Mouse (Mus musculus) liver, embryonic 14.5 days (tissue): Measurements from ENCODE around the gene Podxl. TPM values are rescaled to one million over a fixed set of nuclear protein-coding genes. Genes with fewer than 3 reads are reported as not detected.

Experiments used
- ATAC-seq: fragments of 200-750 bp; cut with Nextera tagmentation; 2 replicates; pipeline ENCODE4 v1.8.0; 2017; ENCODE audit warnings: moderate number of reproducible peaks, mild to moderate bottlenecking, moderate library complexity; ENCODE audit not compliant: insufficient read depth
- DNase-seq, 3 experiments: peaks; one replicate each; pipeline ENCODE4 v3.0.0-alpha.2; 2012 to 2013; ENCODE audit warnings: low read depth in 3 of 3, low spot score in 3 of 3
- H3K27ac ChIP-seq: fragments of 300-500 bp; sonication (generic); 2 replicates; pipeline ENCODE4 v1.5.1; 2014; ENCODE audit warnings: moderate library complexity, mild to moderate bottlenecking, control low read depth, inconsistent platforms
- H3K27me3 ChIP-seq: fragments of 300-500 bp; sonication (generic); 2 replicates; pipeline ENCODE4 v1.6.1; 2014; ENCODE audit warnings: mild to moderate bottlenecking, low read length, moderate library complexity; ENCODE audit not compliant: control insufficient read depth, insufficient read depth
- H3K36me3 ChIP-seq: fragments of 300-500 bp; sonication (generic); replicated peaks from 2 replicates; pipeline ENCODE4 v1.6.1; 2014; ENCODE audit warnings: low read depth; ENCODE audit not compliant: control insufficient read depth, insufficient read depth
- H3K4me1 ChIP-seq, 2 experiments: fragments of 200-500 bp in 1 of 2; fragments of 300-500 bp in 1 of 2; sonication (generic) in 1 of 2; replicated peaks; 2 replicates each; pipeline ENCODE4 v1.6.1; 2012 to 2014; ENCODE audit warnings: antibody characterized with exemption in 1 of 2, inconsistent platforms in 1 of 2, low read length in 1 of 2; ENCODE audit not compliant: control insufficient read depth in 2 of 2, insufficient read depth in 2 of 2
- H3K4me2 ChIP-seq: fragments of 300-500 bp; sonication (generic); 2 replicates; pipeline ENCODE4 v1.6.1; 2014; ENCODE audit warnings: low read depth, mild to moderate bottlenecking, control low read depth, moderate library complexity
- H3K4me3 ChIP-seq, 2 experiments: fragments of 200-500 bp in 1 of 2; fragments of 300-500 bp in 1 of 2; sonication (generic) in 1 of 2; 2 replicates each; pipeline ENCODE4 v1.5.1; 2012 to 2014; ENCODE audit warnings: low read depth in 2 of 2, low read length in 2 of 2, mild to moderate bottlenecking in 2 of 2, control low read depth in 1 of 2, inconsistent platforms in 1 of 2, moderate library complexity in 1 of 2; ENCODE audit not compliant: insufficient read depth in 1 of 2
- H3K9ac ChIP-seq: fragments of 300-500 bp; sonication (generic); replicated peaks from 2 replicates; pipeline ENCODE4 v1.6.1; 2014; ENCODE audit warnings: mild to moderate bottlenecking, control low read depth, moderate library complexity
- H3K9me3 ChIP-seq: fragments of 300-500 bp; sonication (generic); 2 replicates; pipeline ENCODE4 v1.6.1; 2016; ENCODE audit warnings: low read length, mixed read lengths; ENCODE audit not compliant: control insufficient read depth
- CTCF ChIP-seq: IDR thresholded peaks from 2 replicates; pipeline ENCODE4 v1.5.1; 2016; ENCODE audit warnings: antibody characterized with exemption, low read depth, control low read depth
- EP300 ChIP-seq: IDR thresholded peaks from 2 replicates; pipeline ENCODE4 v1.6.1; 2016; ENCODE audit warnings: antibody characterized with exemption, low read depth
- WGBS: fragments of 180-500 bp; shearing (Covaris S2); extraction: QIAGEN DNeasy Blood & Tissue Kit; methylation state at CpG from one replicate; pipeline ENCODE4 v1.1.7; 2014; ENCODE audit not compliant: insufficient replicate concordance; 5-methylcytosine and 5-hydroxymethylcytosine counted together
- polyA plus RNA-seq, 2 experiments: library from polyadenylated mRNA; depleted of rRNA in 1 of 2; stranded (reverse) in 1 of 2; unstranded in 1 of 2; fragments of >200 nt; fragmentation: Nextera tagmentation in 1 of 2; extraction: Ambion mirVana in 1 of 2; gene quantifications; 2 replicates each; pipeline versions ENCODE4 v1.2.1 to v1.2.3; 2012 to 2014

The Podxl gene
- polyA plus RNA-seq, 2 experiments = 5.0 to 8.2 TPM

GRCm38 (mm10) chr6:31589268-31589667, 25.5 kb upstream of the Podxl start:
- DNase-seq = no peak

GRCm38 (mm10) chr6:31587655-31588054, 23.9 kb upstream of the Podxl start:
- peak; percentile 71 to 73 (median 72) for DNase-seq
- 20% methylated on average over 4 of the region's 4 CpGs for WGBS
- peak overlapping the region; percentile 57 for H3K4me2 ChIP-seq
- H3K27ac ChIP-seq = peak overlapping the region; percentile 77
- H3K27me3 ChIP-seq = no peaks in the 10 kb centered on the region
- TF ChIP-seq EP300 (peak; percentile 92), CTCF (peak; percentile 48; the same call in 1 of the 2 replicates)
- peak overlapping the region in 1 of 2 experiments; percentile 4; a peak in 1 of 4 replicates for H3K4me3 ChIP-seq
- no peaks in the 10 kb centered on the region for H3K36me3 ChIP-seq
- no peaks in the 10 kb centered on the region for H3K9me3 ChIP-seq
- H3K9ac ChIP-seq = peak overlapping the region; percentile 54
- peaks cover 69 to 71% of the 10 kb centered on the region in 2 experiments for H3K4me1 ChIP-seq
- ATAC-seq = peak; percentile 85

More at GRCm38 (mm10) chr6:31589268-31589667, 25.5 kb upstream of the Podxl start:
- Histone ChIP-seq H3K36me3 (no peaks in the 10 kb centered on the region), H3K4me1 (peaks cover 82 to 84% of the 10 kb centered on the region in 2 experiments), H3K27me3 (no peaks in the 10 kb centered on the region), H3K27ac (peak overlapping the region; percentile 77), H3K9ac (no peak overlapping the region), H3K9me3 (no peaks in the 10 kb centered on the region), H3K4me3 (no peak overlapping the region), H3K4me2 (no peak overlapping the region)
- WGBS = 74% methylated on average over 3 of the region's 3 CpGs
- no peak for TF ChIP-seq CTCF
- no peak for TF ChIP-seq EP300
- no peak for ATAC-seq

GRCm38 (mm10) chr6:31586127-31586526, 22.3 kb upstream of the Podxl start:
- 36% methylated on average over 2 of the region's 2 CpGs for WGBS
- H3K4me3 ChIP-seq = no peak overlapping the region
- H3K27ac ChIP-seq = peak overlapping the region; percentile 77
- H3K9me3 ChIP-seq = no peaks in the 10 kb centered on the region
- H3K9ac ChIP-seq = peak overlapping the region; percentile 23
- ATAC-seq (peak; percentile 55; the same call in 1 of the 2 replicates), DNase-seq (peak in 1 of 3 experiments; percentile 64)
- H3K27me3 ChIP-seq = no peaks in the 10 kb centered on the region
- peaks cover 53 to 56% of the 10 kb centered on the region in 2 experiments for H3K4me1 ChIP-seq
- TF ChIP-seq CTCF (no peak), EP300 (peak; percentile 79)
- H3K36me3 ChIP-seq = no peaks in the 10 kb centered on the region
- peak overlapping the region; percentile 57 for H3K4me2 ChIP-seq

- WGBS = 78% methylated on average over 9 of the region's 9 CpGs
- Histone ChIP-seq H3K36me3 (no peaks in the 10 kb centered on the region), H3K9me3 (no peaks in the 10 kb centered on the region), H3K4me2 (no peak overlapping the region), H3K27ac (no peak overlapping the region), H3K9ac (no peak overlapping the region), H3K27me3 (no peaks in the 10 kb centered on the region), H3K4me3 (no peak overlapping the region), H3K4me1 (no peaks in the 10 kb centered on the region)
- DNase-seq (no peak), ATAC-seq (no peak)
- TF ChIP-seq EP300 = no peak
- no peak for TF ChIP-seq CTCF
These were observed 12.4 kb upstream of the Podxl start for GRCm38 (mm10) chr6:31576151-31576550.

GRCm38 (mm10) chr6:31575063-31575462, 11.3 kb upstream of the Podxl start:
- Histone ChIP-seq H3K9ac (no peak overlapping the region), H3K4me3 (no peak overlapping the region), H3K9me3 (no peaks in the 10 kb centered on the region), H3K27ac (no peak overlapping the region), H3K4me2 (no peak overlapping the region), H3K36me3 (no peaks in the 10 kb centered on the region), H3K4me1 (no peaks in the 10 kb centered on the region), H3K27me3 (no peaks in the 10 kb centered on the region)
- DNase-seq (no peak), ATAC-seq (no peak)
- TF ChIP-seq EP300 = no peak
- TF ChIP-seq CTCF = no peak
- 55% methylated on average over 4 of the region's 4 CpGs for WGBS
